Mouse (Mus musculus): ENCODE measurements around the gene Lmo4.

DNA sequence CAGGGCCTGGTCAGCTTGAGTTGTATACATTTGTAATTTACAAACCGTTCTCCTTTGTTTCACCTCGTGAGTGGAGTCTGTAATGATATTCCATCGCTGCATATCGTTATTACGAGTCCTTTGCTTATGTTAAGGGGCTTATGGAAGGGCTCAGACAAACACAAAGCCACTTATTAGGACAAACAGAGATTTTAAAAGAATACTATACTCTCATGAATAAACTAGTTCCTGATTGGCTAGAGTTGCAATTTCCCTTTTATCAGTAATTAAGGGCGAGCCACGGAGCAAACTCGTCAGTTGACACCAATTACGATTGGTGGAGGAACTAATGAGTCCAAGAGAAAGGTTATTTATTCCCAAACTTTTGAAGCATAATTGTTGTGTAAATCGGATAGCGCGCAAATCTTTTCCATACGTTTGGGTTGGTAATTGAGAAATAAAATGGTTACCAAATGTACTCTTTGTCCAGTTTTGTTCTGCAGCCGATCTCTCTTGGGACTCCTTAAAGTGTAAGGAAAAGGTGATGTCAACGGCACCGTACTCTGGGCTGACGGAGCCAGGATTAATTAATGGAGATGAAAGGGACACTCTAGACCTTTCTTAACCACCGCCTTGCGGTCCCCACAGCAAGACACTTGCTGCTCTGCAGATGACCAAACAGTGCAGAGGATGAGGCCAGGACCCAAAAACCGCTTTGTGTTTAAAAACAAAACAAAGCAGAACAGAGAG, 18.5 kb upstream of the Lmo4 start:
- TF ChIP-seq CTCF (IDR thresholded peaks at IDR 0.05; ENCODE audit: insufficient read depth, low read depth, low read length) (no peak), POLR2A (IDR thresholded peaks at IDR 0.05; ENCODE audit: insufficient read depth, low read depth, low read length) (no peak)
